15 mouse cellular contexts compared by ENCODE assay signal in the genomic region with DNA sequence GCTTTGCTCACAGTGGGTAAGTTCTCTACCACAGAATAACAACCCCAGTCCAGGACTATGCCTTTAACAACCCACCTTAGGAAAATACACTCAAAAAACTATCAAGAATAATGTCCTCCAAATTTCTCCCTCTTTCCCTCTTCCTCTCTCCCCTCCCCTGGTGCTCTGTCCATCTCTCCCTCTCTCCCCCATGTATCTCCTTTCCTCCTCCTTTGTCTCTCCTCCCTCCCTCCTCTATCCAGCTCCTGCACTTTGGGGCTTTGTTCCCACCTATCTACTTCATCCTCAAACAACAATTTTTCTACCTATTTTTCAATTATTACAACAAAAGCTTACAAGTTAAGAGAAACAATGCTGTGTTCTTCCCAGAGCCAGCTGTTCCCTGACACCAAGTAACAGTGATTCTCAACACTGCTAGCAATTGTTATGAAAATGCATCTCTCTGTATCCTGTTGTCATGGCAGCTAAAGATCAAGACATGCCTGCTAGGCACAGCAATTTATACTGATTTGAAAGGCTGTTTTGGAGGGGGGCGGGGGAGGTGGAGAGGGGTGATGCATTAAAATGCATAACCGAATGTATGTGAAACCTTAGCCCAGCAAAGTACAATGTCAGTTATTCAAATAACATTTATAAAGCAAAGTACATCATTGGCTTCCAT.
A peak's percentile ranks its signal among the peaks of the same experiment; 100 is the strongest.
DNase-seq lines count a peak whose midpoint lies in the region; ATAC-seq lines count a peak whose summit lies in the region.
"Had no signal": no experiment of that assay in that cellular context is flagged by ENCODE, and none has a peak within 500 bp of the region (broad histone marks: within the 10 kb centered on the region; RNA-seq: fewer than 3 reads in every experiment).

No protein-coding gene starts in this region.

- DNase-seq in Muller cell, postnatal 12 days (ENCODE audit: inconsistent ontology term), result peak; percentile 77
- DNase-seq in embryonic facial prominence, embryonic 10.5 days (ENCODE audit: low spot score), result peak; percentile 37
- peak; percentile 76 for DNase-seq in hindbrain, embryonic 11.5 days (ENCODE audit: low spot score)
- peak; percentile 90 for DNase-seq in midbrain, embryonic 14.5 days
- DNase-seq in layer of hippocampus, adult 9-11 months, result no peak
- no peak for DNase-seq in left cerebral cortex, postnatal 14 days (ENCODE audit: low spot score in 2 of 2)
- DNase-seq: heart, adult 11 months; heart, postnatal 36 days; kidney, adult 8-10 months; layer of hippocampus, postnatal 36 days; lung, postnatal 10 days; right cerebral cortex, adult 18-20 months had no signal

- H3K4me3 ChIP-seq in embryonic facial prominence, embryonic 10.5 days, result no peak overlapping the region
- H3K4me3 ChIP-seq in hindbrain, embryonic 11.5 days (ENCODE audit: low read depth, low read length), result no peak overlapping the region
- H3K4me3 ChIP-seq in midbrain, embryonic 14.5 days (replicated peaks; ENCODE audit: low read depth, low read length), result no peak overlapping the region
- H3K4me3 ChIP-seq in liver, embryonic 12.5 days, result no peak overlapping the region
- no peak overlapping the region for H3K4me3 ChIP-seq in kidney, embryonic 16.5 days (ENCODE audit: low read length)

- peak; percentile 90 for ATAC-seq in hindbrain, embryonic 11.5 days (ENCODE audit: low FRiP score)
- peak; percentile 89 for ATAC-seq in midbrain, embryonic 14.5 days (ENCODE audit: low FRiP score, low TSS enrichment)
- no peak for ATAC-seq in liver, embryonic 12.5 days
- ATAC-seq in kidney, embryonic 16.5 days (ENCODE audit: low FRiP score, low TSS enrichment), result no peak
- ATAC-seq: activated CD4-positive, CD25-positive, alpha-beta regulatory T cell, adult 4 months had no signal

- no peaks in the 10 kb centered on the region for H3K9me3 ChIP-seq in embryonic facial prominence, embryonic 10.5 days
- H3K9me3 ChIP-seq in hindbrain, embryonic 11.5 days (ENCODE audit: control insufficient read depth, low read length), result no peaks in the 10 kb centered on the region
- no peaks in the 10 kb centered on the region for H3K9me3 ChIP-seq in midbrain, embryonic 14.5 days (ENCODE audit: control insufficient read depth, low read length)
- H3K9me3 ChIP-seq in liver, embryonic 12.5 days (replicated peaks), result no peaks in the 10 kb centered on the region
- no peaks in the 10 kb centered on the region for H3K9me3 ChIP-seq in kidney, embryonic 16.5 days (ENCODE audit: low read length)

- 0 out of 2 replicates have a peak overlapping the region, but pooled peaks have one; percentile 17 for H3K9ac ChIP-seq in hindbrain, embryonic 11.5 days (ENCODE audit: low read depth, low read length)
- no peak overlapping the region; the same call in 1 of the 2 replicates for H3K9ac ChIP-seq in midbrain, embryonic 14.5 days (replicated peaks; ENCODE audit: low read length)
- H3K9ac ChIP-seq in liver, embryonic 12.5 days, result no peak overlapping the region
- H3K9ac ChIP-seq in kidney, embryonic 16.5 days (replicated peaks; ENCODE audit: low read length), result no peak overlapping the region

- peaks cover 18% of the 10 kb centered on the region for H3K4me1 ChIP-seq in embryonic facial prominence, embryonic 10.5 days
- H3K4me1 ChIP-seq in hindbrain, embryonic 11.5 days (replicated peaks; ENCODE audit: control insufficient read depth, insufficient read depth, low read length), result no peaks in the 10 kb centered on the region
- H3K4me1 ChIP-seq in midbrain, embryonic 14.5 days (ENCODE audit: control insufficient read depth, insufficient read depth, low read length), result peaks cover 24% of the 10 kb centered on the region
- H3K4me1 ChIP-seq in liver, embryonic 12.5 days, result no peaks in the 10 kb centered on the region
- H3K4me1 ChIP-seq in kidney, embryonic 16.5 days (ENCODE audit: insufficient read depth, low read length), result peaks cover 5% of the 10 kb centered on the region; the same call in 1 of the 2 replicates

- 52% methylated on average over 2 of the region's 2 CpGs for WGBS in embryonic facial prominence, embryonic 10.5 days
- whole genome bisulfite sequencing in hindbrain, embryonic 11.5 days, result 26% methylated on average over 2 of the region's 2 CpGs
- WGBS in midbrain, embryonic 14.5 days, result 3% methylated on average over 2 of the region's 2 CpGs
- WGBS in liver, embryonic 12.5 days (ENCODE audit: insufficient replicate concordance), result 75% methylated on average over 2 of the region's 2 CpGs
- 68% methylated on average over 2 of the region's 2 CpGs for WGBS in kidney, embryonic 16.5 days

- intact Hi-C loops in left cerebral cortex, postnatal 14 days (cut with DNase I), result no loop called here

- peak overlapping the region; percentile 74 for H3K27ac ChIP-seq in embryonic facial prominence, embryonic 10.5 days (replicated peaks)
- H3K27ac ChIP-seq in hindbrain, embryonic 11.5 days (ENCODE audit: low read depth, low read length), result peak overlapping the region; percentile 90
- peak overlapping the region; percentile 93 for H3K27ac ChIP-seq in midbrain, embryonic 14.5 days (replicated peaks; ENCODE audit: low read depth, low read length)
- no peak overlapping the region for H3K27ac ChIP-seq in liver, embryonic 12.5 days
- no peak overlapping the region for H3K27ac ChIP-seq in kidney, embryonic 16.5 days (ENCODE audit: low read length)

- H3K27me3 ChIP-seq in embryonic facial prominence, embryonic 10.5 days (replicated peaks; ENCODE audit: low read depth, poor library complexity, severe bottlenecking), result no peaks in the 10 kb centered on the region
- H3K27me3 ChIP-seq in hindbrain, embryonic 11.5 days (ENCODE audit: control insufficient read depth, insufficient read depth, low read length), result no peaks in the 10 kb centered on the region
- no peaks in the 10 kb centered on the region for H3K27me3 ChIP-seq in midbrain, embryonic 14.5 days (ENCODE audit: control insufficient read depth, insufficient read depth, low read length)
- no peaks in the 10 kb centered on the region for H3K27me3 ChIP-seq in liver, embryonic 12.5 days (replicated peaks)
- no peaks in the 10 kb centered on the region for H3K27me3 ChIP-seq in kidney, embryonic 16.5 days (ENCODE audit: insufficient read depth, low read length)

- no peaks in the 10 kb centered on the region for H3K36me3 ChIP-seq in embryonic facial prominence, embryonic 10.5 days (replicated peaks)
- H3K36me3 ChIP-seq in hindbrain, embryonic 11.5 days (ENCODE audit: control insufficient read depth, insufficient read depth, low read length), result no peaks in the 10 kb centered on the region
- H3K36me3 ChIP-seq in midbrain, embryonic 14.5 days (ENCODE audit: control insufficient read depth, insufficient read depth, low read length), result no peaks in the 10 kb centered on the region
- no peaks in the 10 kb centered on the region for H3K36me3 ChIP-seq in liver, embryonic 12.5 days
- no peaks in the 10 kb centered on the region for H3K36me3 ChIP-seq in kidney, embryonic 16.5 days (ENCODE audit: insufficient read depth, low read length)

- no peak overlapping the region for H3K4me2 ChIP-seq in hindbrain, embryonic 11.5 days (replicated peaks; ENCODE audit: low read depth, low read length)
- peak overlapping the region; percentile 37 for H3K4me2 ChIP-seq in midbrain, embryonic 14.5 days (ENCODE audit: low read length)
- no peak overlapping the region for H3K4me2 ChIP-seq in liver, embryonic 12.5 days
- no peak overlapping the region for H3K4me2 ChIP-seq in kidney, embryonic 16.5 days (replicated peaks; ENCODE audit: low read depth, low read length)

Comparison
In these comparisons a context has a peak if more than half of its experiments do, and no peak if none do; other contexts are left out.
1. DNase-seq: peak in Muller cell, postnatal 12 days (single experiment), embryonic facial prominence, embryonic 10.5 days (single experiment), hindbrain, embryonic 11.5 days (single experiment) and midbrain, embryonic 14.5 days (single experiment); none in layer of hippocampus, adult 9-11 months (single experiment) and left cerebral cortex, postnatal 14 days (0 of 2).
2. H3K27ac ChIP-seq: peak in embryonic facial prominence, embryonic 10.5 days (single experiment), hindbrain, embryonic 11.5 days (single experiment) and midbrain, embryonic 14.5 days (single experiment); none in liver, embryonic 12.5 days (single experiment) and kidney, embryonic 16.5 days (single experiment).
3. ATAC-seq: peak in hindbrain, embryonic 11.5 days (single experiment) and midbrain, embryonic 14.5 days (single experiment); none in liver, embryonic 12.5 days (single experiment) and kidney, embryonic 16.5 days (single experiment).